Mouse (Mus musculus) cortical plate, adult 2 months (tissue): ENCODE results near the gene Tmem79. TPM values are rescaled to one million over a fixed set of nuclear protein-coding genes. Genes with fewer than 3 reads are reported as not detected.

ENCODE experiments used
- H3K27ac ChIP-seq: fragments of 200-500 bp; 2 replicates; pipeline ENCODE4 v1.5.1; 2012; ENCODE audit warnings: low read length, control low read depth, inconsistent platforms; ENCODE audit not compliant: insufficient read depth
- H3K4me1 ChIP-seq: fragments of 200-500 bp; 2 replicates; pipeline ENCODE4 v1.6.1; 2011; ENCODE audit warnings: low read length; ENCODE audit not compliant: control insufficient read depth, insufficient read depth
- H3K4me3 ChIP-seq: fragments of 200-500 bp; 2 replicates; pipeline ENCODE4 v1.5.1; 2011; ENCODE audit warnings: mild to moderate bottlenecking, low read length, control low read depth; ENCODE audit not compliant: insufficient read depth
- CTCF ChIP-seq: fragments of 200-500 bp; IDR thresholded peaks from 2 replicates; pipeline ENCODE4 v1.5.1; 2011; ENCODE audit warnings: mild to moderate bottlenecking, control low read depth, low read length; ENCODE audit not compliant: insufficient read depth; ENCODE audit errors: extremely low read depth
- POLR2A ChIP-seq: fragments of 200-500 bp; IDR thresholded peaks from 2 replicates; pipeline ENCODE4 v1.6.1; 2011; ENCODE audit warnings: mild to moderate bottlenecking, low read length, control low read depth; ENCODE audit not compliant: insufficient read depth; ENCODE audit errors: extremely low read depth
- polyA plus RNA-seq: library from polyadenylated mRNA; depleted of rRNA; stranded (reverse); fragments of >200 nt; gene quantifications from 2 replicates; pipeline ENCODE4 v1.2.3, GENCODE M21; 2012

Tmem79 gene
- polyA plus RNA-seq, 1 experiment: 0.86 TPM

DNA sequence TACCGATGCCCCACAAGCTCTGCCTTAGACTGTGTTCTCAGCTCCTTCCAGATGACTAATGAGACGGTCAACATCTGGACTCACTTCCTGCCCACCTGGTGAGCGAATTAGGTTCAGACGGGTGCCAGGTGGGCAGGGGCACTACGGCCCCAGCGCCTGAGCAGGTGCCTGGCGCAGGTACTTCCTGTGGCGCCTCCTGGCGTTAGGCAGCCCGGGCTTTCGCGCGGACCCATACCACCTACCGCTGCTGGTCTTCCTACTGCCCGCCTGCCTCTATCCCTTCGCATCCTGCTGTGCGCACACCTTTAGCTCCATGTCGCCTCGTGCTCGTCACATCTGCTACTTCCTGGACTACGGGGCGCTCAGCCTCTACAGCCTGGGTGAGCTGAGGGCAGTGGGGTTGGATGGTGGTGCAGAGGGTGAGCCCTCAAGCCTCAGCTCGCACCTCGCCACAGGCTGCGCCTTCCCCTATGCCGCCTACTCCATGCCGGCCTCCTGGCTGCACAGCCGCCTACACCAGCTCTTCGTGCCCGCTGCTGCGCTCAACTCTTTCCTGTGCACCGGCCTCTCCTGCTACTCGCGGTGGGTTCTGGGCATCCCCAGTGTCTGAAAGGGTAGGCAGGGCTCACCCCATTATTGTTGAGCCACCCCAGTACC, 29.9 kb upstream of the Tmem79 start:
- peaks cover 2% of the 10 kb centered on the region; the same call in 1 of the 2 replicates for H3K4me1 ChIP-seq
- H3K4me3 ChIP-seq: no peak overlapping the region
- TF ChIP-seq CTCF (no peak), POLR2A (no peak)

DNA sequence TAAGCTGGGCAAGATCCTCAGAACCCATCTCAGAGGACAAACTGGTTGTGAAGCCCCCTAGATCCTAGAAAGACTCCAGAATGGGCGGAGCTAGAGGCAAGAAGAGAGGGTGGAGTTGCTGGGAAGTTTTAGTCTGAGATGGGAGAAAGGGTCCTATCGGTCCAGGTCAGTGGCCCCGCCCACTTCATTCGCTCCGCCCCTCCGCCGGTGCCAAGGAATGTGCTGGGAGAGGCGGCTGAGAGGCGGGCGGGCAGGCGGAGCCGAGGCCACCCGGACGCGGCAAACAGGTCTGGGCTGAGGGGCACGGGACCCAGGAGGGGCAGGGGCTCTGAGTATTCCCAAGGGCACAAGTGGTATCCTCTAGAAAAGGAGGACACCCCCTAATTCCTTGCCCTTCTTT, 28.4 kb upstream of the Tmem79 start, which contains the start of gene Paqr6:
Paqr6 (plus strand) TSS at position 248 of the 400 bp plus-strand sequence.
- Histone ChIP-seq H3K4me3 (no peak within 1 kb of the TSS), H3K27ac (peak within 1 kb of the TSS; percentile 53), H3K4me1 (peaks cover 2% of the 10 kb centered on the region; the same call in 1 of the 2 replicates)
- TF ChIP-seq CTCF (no peak), POLR2A (no peak)

More for the DNA sequence above, 29.9 kb upstream of the Tmem79 start:
- no peak overlapping the region for H3K27ac ChIP-seq

DNA sequence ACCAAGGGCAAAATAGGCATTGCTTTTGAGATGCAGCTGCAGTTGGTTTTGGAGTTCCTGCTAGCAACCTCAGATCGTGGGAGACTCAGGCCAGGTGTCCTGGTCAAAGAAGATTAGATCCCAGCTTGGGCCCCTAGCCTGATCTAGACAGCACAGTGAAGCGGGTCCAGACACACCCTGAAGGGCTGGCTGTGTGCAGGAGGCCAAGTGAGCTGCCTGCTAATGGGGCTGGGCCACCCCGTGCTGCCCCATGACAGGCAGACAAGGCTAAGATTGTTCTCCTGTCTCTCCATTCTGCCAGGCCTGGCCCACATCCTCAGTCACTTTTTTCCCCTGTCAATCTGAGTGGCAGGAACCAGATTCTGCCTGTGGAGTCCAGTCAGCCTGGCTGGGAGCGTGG, 27.8 kb upstream of the Tmem79 start:
- peak overlapping the region; percentile 53 for H3K27ac ChIP-seq
- TF ChIP-seq POLR2A (no peak), CTCF (no peak)

DNA sequence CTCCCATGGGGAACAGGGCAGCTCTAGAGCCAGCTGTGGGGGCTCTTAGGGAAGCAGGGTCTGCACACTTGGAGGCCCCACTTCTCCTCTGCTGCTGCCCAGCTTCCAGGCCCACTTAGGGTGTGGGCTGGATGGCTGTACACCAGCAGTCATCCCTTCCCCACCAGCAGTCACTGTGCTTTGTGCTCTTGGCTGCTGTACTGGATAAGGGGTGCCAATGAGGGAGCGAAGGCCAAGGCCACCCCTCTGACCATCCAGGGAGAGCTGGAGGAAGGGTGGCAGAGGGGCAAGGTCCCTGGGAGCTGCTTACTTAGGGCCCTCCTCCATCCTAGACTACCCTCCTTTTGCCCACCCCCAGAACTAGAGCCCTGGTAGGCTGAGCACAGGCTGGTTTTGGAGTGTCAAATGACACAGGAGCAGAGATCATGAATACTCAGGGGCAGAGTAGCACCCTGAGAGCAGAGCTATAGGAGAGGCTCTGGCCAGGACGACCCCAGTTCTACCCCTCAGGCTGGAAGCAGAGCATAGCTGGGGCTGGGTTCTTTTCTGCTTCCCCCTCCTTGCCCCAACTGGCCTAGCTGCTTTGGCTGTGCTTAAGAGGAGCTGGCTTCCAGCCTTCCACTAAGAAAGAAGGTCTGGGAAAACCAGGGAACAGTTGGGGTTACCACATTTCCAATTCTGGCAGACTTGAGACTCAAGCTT, 25.8 kb upstream of the Tmem79 start:
- peaks cover 2% of the 10 kb centered on the region; the same call in 1 of the 2 replicates for H3K4me1 ChIP-seq
- no peak overlapping the region for H3K4me3 ChIP-seq
- no peak for TF ChIP-seq POLR2A
- TF ChIP-seq CTCF: no peak
- peak overlapping the region; percentile 76 for H3K27ac ChIP-seq

More for the DNA sequence above, 27.8 kb upstream of the Tmem79 start:
- Histone ChIP-seq H3K4me1 (peaks cover 2% of the 10 kb centered on the region; the same call in 1 of the 2 replicates), H3K4me3 (no peak overlapping the region)

DNA sequence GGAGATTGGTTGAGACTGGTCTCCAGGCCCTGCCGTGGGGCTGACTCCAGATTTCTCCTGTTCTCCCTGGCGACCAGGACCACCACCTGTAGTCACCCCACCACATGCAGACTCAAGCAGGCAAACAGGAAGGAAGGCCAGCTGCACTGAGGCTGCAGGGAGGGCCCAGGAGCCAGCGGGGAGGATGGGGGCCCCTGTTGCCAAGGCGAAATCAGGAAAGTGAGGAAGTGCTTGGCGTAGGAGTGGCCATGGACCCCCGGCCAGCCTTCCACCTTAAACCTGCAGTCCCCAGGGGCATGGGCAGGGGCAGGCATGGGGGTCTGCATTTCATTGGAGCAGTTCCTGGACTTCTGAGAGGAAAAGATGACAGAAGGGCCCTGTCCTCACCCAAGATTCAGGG, 25.1 kb upstream of the Tmem79 start:
- TF ChIP-seq CTCF (no peak), POLR2A (no peak)
- H3K27ac ChIP-seq: no peak overlapping the region
- peaks cover 2% of the 10 kb centered on the region; the same call in 1 of the 2 replicates for H3K4me1 ChIP-seq
- H3K4me3 ChIP-seq: no peak overlapping the region

DNA sequence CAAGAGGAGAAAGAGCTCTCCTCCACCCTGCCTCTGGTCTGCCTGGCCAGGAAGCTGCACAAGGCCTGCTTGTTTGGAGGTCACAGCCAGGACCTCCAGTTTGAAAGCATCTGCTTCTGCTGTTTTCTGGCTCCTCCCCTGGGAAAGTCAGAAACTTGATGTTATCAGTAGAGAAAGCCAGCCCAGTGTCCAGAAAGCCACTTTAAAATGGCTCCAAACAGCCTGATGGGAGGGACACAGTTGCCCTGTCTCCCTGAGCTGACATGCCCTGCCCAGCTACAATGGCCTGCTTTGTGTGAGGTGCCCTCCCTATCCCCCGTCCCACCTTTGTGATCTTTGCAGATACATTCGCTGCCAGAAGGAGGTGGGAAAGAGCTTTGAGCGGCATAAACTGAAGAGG, 24.0 kb upstream of the Tmem79 start:
- Histone ChIP-seq H3K4me1 (no peaks in the 10 kb centered on the region; the same call in 1 of the 2 replicates), H3K4me3 (no peak overlapping the region), H3K27ac (peak overlapping the region; percentile 32; the same call in 1 of the 2 replicates)
- TF ChIP-seq POLR2A: no peak
- no peak for TF ChIP-seq CTCF

DNA sequence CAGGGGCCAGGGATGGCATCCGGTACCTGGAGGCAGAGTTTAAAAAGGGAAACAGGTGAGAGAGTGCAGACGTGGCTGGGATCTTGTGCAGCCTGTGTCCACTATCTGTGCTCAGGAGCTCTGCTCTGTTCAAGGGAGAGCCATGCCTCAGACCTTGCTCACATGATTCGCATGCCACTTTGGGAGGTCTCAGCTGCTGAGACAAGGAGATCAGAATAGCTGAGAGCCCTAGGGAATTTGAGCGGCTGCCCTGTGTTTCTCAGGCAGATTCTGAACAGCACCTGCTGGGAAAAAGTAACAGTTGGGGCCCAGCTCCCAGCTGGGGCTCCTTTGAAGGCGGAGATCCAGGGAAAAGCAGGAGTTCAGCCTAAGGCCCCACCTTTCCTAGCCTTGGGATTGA, 23.6 kb upstream of the Tmem79 start:
- no peak for TF ChIP-seq CTCF
- TF ChIP-seq POLR2A: no peak
- H3K4me1 ChIP-seq: no peaks in the 10 kb centered on the region; the same call in 1 of the 2 replicates
- H3K4me3 ChIP-seq: no peak overlapping the region
- peak overlapping the region; percentile 32; the same call in 1 of the 2 replicates for H3K27ac ChIP-seq

DNA sequence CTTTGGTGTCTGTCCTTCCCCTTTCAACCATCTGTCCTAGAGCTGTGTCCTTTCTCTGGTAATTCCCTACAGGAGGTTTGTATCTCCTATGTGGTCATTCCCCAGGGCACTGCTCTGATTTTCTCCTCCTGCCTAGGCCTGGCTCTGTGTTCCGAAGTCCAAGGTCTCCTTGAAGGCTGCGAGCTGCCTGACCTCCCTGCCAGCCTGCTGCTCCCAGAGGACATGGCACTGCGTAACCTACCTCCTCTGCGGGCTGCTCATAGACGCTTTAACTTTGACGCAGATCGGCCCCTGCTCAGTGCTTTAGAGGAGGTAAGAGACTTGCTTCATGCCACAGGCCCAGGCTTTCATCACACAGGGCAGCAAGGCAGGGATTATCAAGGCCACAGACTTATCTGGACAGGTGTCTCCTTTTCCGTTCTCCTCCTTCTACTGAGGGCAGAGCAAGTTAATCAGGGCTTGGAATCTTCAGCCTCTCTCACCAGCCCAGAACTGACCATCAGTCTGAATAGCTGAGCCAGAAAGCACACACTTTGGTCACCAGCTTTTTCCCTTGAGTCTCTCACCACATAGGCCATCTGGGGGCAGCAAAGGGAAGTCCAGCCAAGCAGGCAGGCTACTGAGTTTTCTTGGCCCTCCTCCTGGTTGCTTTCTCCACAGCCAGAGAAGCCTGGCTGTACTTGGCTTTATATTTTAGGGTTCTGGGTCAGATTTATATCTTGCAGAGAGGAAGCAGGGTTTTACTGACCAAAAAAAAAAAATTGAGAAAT, 18.6 kb upstream of the Tmem79 start:
- Histone ChIP-seq H3K4me3 (no peak overlapping the region), H3K27ac (no peak overlapping the region), H3K4me1 (no peaks in the 10 kb centered on the region; the same call in 1 of the 2 replicates)
- TF ChIP-seq POLR2A (no peak), CTCF (0 out of 2 replicates have a peak, but pooled peaks have one; percentile 30)

DNA sequence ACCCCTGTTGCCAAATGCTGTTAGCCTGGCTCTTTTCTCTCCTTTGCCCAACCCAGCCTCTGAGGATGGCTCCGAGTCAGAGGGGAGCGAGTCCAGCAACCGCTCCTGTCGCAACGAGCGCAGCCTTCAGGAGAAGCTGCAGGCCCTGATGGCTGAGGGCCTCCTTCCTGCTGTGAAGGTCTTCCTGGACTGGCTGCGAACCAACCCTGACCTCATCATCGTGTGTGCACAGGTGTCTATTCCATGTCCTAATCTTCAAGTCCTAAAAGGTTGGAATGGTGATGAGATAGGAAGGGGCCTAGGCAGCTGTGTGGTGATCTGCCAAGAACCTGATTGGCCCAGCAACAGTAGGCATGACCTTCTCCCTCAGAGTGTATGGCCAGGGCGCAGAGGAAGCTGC, 17.0 kb upstream of the Tmem79 start:
- no peaks in the 10 kb centered on the region; the same call in 1 of the 2 replicates for H3K4me1 ChIP-seq
- no peak for TF ChIP-seq POLR2A
- no peak overlapping the region for H3K4me3 ChIP-seq
- H3K27ac ChIP-seq: no peak overlapping the region
